Mouse (Mus musculus): ENCODE measurements around the gene Olfr827. TPM values are rescaled to one million over a fixed set of nuclear protein-coding genes. Genes with fewer than 3 reads are reported as not detected.

Gene Olfr827
- total RNA-seq (2021): not detected

GRCm38 (mm10) chr10:130214303-130214702, at the start of gene Olfr827:
Gene Olfr827 (minus strand): TSS chr10:130214403.
- intact Hi-C loops (cut with DNase I): no loop called here
- no peak for DNase-seq

GRCm38 (mm10) chr10:130263203-130263602, 49.0 kb upstream of the Olfr827 start:
- no peak for DNase-seq
- intact Hi-C loops (cut with DNase I): no loop called here

DNA sequence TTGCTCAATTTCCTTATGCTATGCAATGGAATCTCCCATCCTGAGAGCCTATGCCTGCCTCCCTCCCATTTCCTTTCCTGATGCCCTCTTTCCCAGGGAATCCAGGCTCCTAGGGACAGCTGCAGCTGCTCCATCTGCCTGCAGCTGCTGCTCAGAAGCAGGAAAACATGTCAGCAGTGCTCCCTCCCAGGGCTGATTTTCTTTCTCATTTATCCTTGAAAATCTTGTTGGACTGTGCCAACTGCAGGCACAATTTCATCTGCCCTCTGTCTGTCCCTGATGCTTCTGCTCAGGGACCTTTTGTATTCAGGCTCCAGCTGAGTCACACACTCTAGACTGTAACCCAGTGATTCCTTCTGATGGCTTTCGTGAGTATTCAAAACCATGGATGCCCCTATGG, 45.3 kb upstream of the Olfr827 start:
- DNase-seq: no peak
- intact Hi-C loops (cut with DNase I): no loop called here

GRCm38 (mm10) chr10:130244271-130244670, 30.1 kb upstream of the Olfr827 start:
- no peak for DNase-seq
- intact Hi-C loops (cut with DNase I): no loop called here

- no peak for DNase-seq
- intact Hi-C loops (cut with DNase I): no loop called here
Observed at GRCm38 (mm10) chr10:130238318-130239209, 24.4 kb upstream of the Olfr827 start.

GRCm38 (mm10) chr10:130234576-130234975, 20.4 kb upstream of the Olfr827 start:
- no peak for DNase-seq
- intact Hi-C loops (cut with DNase I): no loop called here

- intact Hi-C loops (cut with DNase I): no loop called here
- no peak for DNase-seq
Observed at GRCm38 (mm10) chr10:130232117-130232516, 17.9 kb upstream of the Olfr827 start.

- intact Hi-C loops (cut with DNase I): no loop called here
- no peak for DNase-seq
Observed at GRCm38 (mm10) chr10:130229584-130229983, 15.4 kb upstream of the Olfr827 start.

GRCm38 (mm10) chr10:130228246-130228645, 14.0 kb upstream of the Olfr827 start:
- peak; percentile 3 to 5 for DNase-seq
- intact Hi-C loops (cut with DNase I): loop anchor here (1.0 kb wide), 1 partner anchor 70 kb away; no protein-coding TSS in a partner anchor

- no peak for DNase-seq
- intact Hi-C loops (cut with DNase I): no loop called here
Observed at GRCm38 (mm10) chr10:130225034-130225433, 10.8 kb upstream of the Olfr827 start.

GRCm38 (mm10) chr10:130184086-130184485, 30.1 kb downstream of the Olfr827 start, which contains the start of gene Olfr826:
Gene Olfr826 (minus strand): TSS chr10:130184186.
- intact Hi-C loops (cut with DNase I): no loop called here
- DNase-seq: no peak

DNA sequence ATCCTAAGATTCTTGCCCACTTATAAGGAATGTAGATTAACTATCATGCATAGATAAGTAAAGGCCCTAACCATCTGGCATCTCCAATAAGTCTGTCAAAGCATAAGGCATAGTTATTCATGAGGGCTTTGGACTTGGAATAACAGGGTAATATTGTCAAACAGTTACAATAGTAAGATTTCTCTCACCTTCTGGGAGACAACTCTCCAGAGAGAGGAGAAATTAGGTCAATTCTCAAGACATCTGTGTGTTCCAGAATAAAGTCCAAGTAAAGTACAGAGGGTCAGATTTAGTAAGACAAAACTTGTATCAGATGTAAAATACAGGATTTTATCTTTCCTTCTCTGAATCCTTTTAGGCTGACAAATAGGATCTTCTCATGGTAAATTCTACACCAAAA, 47.5 kb downstream of the Olfr827 start, which contains the start of gene Olfr825:
Gene Olfr825 (minus strand): TSS at position 101 of the 400 bp plus-strand sequence.
- intact Hi-C loops (cut with DNase I): no loop called here
- DNase-seq: no peak

GRCm38 (mm10) chr10:130165196-130165595, 49.0 kb downstream of the Olfr827 start:
- DNase-seq: no peak
- intact Hi-C loops (cut with DNase I): no loop called here

Other genes with a start within 250 kb of the Olfr827 start
- gene Olfr819, start 247.1 kb downstream of the Olfr827 start, total RNA-seq (2021): not detected
- gene Olfr247, start 238.3 kb downstream of the Olfr827 start, total RNA-seq (2021): not detected
- gene Gm10310, start 229.3 kb downstream of the Olfr827 start, total RNA-seq (2021): not detected
- gene Olfr820, start 201.8 kb downstream of the Olfr827 start, total RNA-seq (2021): not detected
- not detected for gene Olfr821, start 184.1 kb downstream of the Olfr827 start, total RNA-seq (2021)
- gene Olfr822, start 143.2 kb downstream of the Olfr827 start, total RNA-seq (2021): not detected
- gene Olfr823, start 99.0 kb downstream of the Olfr827 start, total RNA-seq (2021): not detected
- gene Olfr824, start 84.4 kb downstream of the Olfr827 start, total RNA-seq (2021): not detected
- gene Olfr825, start 47.6 kb downstream of the Olfr827 start, total RNA-seq (2021): not detected
- not detected for gene Olfr826, start 30.2 kb downstream of the Olfr827 start, total RNA-seq (2021)
- gene Neurod4, start 65.8 kb upstream of the Olfr827 start, total RNA-seq (2021): not detected
- gene Tespa1, start 108.5 kb upstream of the Olfr827 start, total RNA-seq (2021): under 1 TPM; 0.28 to 0.33 TPM
- gene Vmn2r84, start 179.9 kb upstream of the Olfr827 start, total RNA-seq (2021): not detected
- gene Vmn2r85, start 215.3 kb upstream of the Olfr827 start, total RNA-seq (2021): not detected
- gene Vmn2r86, start 241.6 kb upstream of the Olfr827 start, total RNA-seq (2021): not detected

Data from heart, postnatal 36 days (tissue).